Mouse (Mus musculus): ENCODE results near the gene Acp2.
A peak's percentile ranks its signal among the peaks of the same experiment; 100 is the strongest.
"Not testable (repeated sequence)": the region's sequence is repeated elsewhere in the genome, so short reads cannot be mapped to it uniquely, and the experiment has no call there.

Gene Acp2

DNA sequence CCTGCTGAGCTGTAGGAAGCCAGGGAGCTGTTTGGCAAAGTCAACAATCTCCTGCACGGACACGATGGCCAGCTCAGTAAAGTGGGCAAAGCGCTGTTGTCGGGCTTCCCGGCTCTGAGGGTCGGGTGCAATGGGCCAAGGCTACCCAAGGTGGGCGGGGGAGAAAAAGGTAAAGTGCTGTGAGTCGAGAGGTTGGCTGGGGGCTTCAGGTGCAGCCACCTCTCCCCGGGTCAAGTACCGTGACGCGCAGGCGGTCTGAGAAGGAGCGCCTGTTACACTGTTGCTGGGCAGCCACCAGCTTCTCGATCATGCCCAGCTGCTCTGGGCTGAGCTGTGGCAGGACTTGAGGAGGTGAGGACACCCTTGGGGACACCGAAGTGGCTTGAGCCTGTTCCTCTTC is 12.2 kb upstream of the Acp2 start:
- DNase-seq (ENCODE audit: extremely low spot score, low read depth, low spot score), result no peak

DNA sequence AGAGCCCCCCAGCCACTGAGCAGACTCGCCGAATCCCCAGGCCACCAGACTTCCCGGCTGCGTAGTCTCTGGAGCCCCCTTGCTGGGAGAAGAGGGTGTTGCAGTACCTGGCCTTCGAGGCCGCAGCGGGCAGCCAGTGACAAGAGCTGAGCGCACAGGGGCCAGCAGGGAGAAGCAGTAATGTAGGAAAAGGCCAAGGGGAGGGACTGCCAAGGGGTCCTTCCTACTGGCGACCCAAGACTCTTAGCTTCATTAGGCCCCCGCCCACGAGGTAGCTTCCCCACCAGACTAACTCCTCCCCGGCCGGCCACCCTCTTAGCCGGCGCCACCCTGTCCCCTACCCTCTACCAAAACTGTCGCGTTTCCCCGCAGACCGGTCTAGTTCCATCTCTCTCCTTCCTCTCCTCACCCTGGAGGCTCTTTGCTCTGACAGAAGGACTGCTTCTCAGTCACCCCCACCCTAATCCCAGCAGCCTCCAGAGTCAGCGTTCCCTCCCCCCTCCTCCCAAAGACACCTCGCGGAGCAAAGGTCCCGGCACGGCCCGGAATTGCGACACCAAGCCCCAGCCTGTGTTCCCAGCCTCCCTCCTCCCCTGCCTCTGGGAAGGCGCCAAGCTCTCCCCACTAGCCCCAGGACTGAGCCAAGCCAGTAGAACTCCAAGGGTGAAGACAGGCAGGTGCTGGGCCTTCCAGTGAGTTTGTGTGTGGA is 7.9 kb upstream of the Acp2 start:
- no peak for DNase-seq (ENCODE audit: extremely low spot score, low read depth, low spot score)

DNA sequence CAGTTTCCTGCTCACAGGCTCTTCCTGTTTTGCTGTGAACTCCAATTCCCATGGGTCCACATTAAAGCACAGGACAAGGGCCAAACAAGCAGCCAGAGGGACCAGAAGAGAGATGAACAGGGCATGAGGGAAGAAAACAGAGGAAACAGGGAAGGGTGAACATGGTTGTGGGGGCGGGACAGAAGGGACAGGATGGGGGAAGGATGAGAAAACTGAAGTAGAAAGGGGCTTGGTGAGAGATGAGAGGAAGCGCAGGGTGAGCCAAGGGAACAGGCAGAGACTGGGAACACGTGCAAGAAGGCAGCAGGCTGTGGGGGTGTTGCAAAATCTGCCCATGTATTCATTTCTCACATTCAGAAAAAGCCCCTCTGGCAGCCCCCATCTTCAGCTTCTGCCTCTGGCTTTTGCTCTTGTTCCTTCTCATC is 6.1 kb upstream of the Acp2 start:
- DNase-seq (ENCODE audit: extremely low spot score, low read depth, low spot score), result no peak

DNA sequence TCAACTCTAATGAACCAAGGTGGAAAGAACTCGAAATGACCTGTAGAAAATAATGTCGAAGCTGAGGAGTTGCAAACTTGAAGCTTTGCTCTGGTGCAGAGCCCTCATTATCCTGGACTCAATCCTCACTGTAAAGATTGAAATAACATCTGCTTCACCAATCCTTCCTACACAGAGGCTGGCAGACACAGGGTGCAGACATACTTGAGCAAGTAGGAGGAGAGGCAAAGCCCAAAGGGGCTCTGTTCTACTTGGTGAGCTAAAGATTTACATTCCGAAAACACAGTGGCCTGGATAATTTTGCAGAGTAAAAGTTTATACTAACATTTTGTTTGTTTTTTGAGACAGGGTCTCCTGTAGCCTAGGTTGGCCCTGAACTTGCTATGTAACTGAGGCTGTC is 3.8 kb upstream of the Acp2 start:
- no peak for DNase-seq (ENCODE audit: extremely low spot score, low read depth, low spot score)

DNA sequence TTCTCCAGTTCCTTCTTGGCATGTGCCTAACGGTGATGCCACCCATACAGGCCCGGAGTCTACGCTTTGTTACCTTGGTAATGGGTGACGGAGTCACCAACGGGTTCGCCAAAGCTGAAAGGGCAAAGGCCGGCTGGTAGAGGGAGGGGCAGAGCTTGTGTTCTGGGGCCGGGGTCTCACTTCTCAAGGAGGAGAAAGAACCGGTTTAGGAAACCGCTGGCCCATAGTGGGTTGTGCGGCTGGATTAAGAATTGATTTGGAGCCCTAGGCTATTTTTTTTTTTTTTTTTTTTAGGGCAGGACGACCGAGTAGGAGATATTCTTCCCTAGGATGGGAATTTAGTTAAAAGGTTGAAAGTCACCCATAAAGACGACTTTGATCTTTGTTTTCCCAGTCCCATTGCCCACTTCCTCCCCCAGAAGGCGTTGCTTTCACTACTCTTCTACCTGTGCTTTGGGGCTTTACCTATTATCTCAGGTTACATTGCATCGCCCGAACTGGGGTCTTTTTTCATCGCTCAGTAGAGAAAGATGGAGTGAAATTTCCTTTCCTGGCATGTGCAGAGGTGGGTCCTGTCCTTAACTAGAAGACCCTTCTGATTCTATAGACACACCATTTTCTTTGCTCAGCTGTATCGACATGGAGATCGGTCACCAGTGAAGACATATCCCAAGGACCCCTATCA is 429 bp downstream of the Acp2 start:
- no peak for DNase-seq (ENCODE audit: extremely low spot score, low read depth, low spot score)

DNA sequence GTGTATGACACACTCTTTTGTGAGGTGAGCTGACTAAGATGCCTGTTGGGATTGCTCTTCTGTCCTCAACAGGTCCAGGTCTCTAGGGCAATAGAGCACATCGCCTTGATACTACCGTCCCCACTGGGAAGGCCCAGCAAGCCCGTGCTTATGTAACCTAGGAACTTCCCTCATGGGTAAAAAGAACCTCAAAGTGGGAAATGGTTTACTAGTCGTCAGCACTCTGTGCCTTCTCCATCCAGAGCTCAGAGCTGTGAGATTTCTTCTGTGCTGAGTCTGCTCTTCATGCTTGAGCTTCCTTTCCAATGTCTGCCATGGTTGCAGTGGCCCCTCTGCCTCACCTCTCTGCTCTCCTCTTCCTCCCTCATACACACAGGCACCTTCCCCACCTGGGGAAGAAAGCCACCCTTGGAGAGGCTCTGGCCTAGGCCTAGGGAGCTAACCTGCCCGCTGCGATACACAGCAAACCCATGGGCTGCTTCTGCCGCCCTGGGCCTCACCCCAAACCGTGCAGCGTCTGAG is 3.6 kb downstream of the Acp2 start:
- no peak for DNase-seq (ENCODE audit: extremely low spot score, low read depth, low spot score)

DNA sequence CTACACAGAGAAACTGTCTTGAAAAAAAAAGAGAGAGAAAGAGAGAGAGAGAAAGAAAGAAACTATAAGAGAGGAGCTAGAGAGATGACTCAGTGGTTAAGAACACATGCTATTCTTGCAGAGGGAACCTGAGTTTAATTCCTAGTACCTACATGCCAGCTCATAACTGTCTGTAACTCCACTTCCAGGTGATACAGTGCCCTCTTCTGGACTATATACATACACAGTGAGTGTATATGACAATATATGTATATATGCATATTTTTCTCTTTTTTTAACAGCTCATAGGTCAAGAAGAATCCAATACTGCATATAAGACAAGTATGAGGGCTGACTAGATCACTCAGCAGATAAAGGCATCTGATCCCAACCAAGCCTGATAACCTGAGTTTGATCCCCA is 10.6 kb downstream of the Acp2 start:
- no peak for DNase-seq (ENCODE audit: extremely low spot score, low read depth, low spot score)

DNA sequence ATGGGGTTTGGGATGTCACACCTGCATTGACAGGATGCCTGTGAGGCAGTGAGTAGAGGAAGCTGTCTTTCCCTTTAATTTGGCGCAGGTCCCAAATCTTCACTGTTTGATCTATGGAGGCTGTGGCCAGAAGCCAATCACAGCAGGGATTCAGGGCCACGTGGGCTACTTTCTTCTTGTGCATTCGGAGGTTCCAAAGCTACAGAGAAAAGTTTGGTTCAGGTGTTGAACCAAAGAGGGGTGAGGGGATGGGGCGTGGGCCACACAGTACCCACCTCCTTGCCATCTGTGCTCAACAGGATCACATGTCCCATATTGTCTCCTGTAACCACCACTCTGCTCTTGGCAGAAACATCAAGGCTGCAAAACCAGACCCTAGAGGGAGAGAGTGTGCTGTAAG is 14.3 kb downstream of the Acp2 start:
- no peak for DNase-seq (ENCODE audit: extremely low spot score, low read depth, low spot score)

DNA sequence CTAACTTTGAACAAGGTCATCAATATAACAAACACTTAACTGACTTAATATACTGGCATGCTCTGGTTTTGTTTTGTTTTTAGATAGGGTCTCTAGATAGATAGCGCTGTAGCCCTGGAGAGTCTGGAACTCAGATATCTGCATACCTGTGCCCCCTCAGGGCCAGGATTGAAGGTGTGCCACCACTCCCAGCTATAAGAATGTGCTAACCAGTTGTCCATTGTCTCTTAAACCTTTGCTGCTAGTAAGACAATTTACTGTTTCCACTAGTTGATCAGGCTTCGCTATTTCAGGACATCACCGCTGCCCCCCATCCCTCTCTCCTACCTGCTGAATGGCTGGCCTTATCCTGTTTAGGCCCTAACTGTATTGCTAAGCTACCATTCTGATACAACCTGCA is 17.8 kb downstream of the Acp2 start:
- DNase-seq (ENCODE audit: extremely low spot score, low read depth, low spot score), result no peak

DNA sequence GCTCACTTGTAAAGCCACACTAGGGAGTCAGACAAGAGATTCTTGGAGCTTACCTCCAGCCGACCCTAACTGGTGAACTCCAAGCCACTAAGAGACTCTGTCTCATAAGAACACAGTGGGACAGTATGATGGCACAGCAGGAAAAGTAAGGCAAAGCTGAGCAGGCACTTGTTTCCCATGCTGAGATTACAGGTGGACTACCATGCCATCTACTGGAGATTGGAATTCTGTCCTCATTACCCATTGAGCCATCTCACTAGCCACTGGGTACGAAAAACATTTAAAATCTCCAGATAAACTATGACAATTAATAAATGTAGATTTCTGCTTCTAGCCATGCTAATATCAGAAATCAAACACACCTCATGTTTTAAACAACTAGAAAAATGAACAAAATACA is 20.9 kb downstream of the Acp2 start:
- DNase-seq (ENCODE audit: extremely low spot score, low read depth, low spot score), result no peak

DNA sequence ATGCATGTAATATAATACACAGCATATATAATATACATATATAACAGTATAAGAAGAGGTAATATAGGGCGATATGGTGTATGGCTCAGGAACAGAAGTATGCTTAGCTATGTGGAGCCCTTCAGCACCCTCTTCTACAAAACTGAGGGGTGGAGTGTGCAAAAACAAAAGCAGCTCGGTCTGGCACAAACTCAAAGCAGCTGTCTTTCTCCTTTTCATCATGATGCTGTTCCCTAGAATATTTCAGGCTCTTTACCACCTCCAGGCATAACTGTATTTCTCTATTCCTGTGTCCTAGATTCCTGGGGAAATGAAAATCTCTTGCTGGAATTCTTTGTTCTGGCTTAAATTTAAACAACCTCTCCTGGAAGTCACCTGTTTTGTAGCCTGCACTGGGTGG is 27.1 kb downstream of the Acp2 start:
- no peak for DNase-seq (ENCODE audit: extremely low spot score, low read depth, low spot score)

DNA sequence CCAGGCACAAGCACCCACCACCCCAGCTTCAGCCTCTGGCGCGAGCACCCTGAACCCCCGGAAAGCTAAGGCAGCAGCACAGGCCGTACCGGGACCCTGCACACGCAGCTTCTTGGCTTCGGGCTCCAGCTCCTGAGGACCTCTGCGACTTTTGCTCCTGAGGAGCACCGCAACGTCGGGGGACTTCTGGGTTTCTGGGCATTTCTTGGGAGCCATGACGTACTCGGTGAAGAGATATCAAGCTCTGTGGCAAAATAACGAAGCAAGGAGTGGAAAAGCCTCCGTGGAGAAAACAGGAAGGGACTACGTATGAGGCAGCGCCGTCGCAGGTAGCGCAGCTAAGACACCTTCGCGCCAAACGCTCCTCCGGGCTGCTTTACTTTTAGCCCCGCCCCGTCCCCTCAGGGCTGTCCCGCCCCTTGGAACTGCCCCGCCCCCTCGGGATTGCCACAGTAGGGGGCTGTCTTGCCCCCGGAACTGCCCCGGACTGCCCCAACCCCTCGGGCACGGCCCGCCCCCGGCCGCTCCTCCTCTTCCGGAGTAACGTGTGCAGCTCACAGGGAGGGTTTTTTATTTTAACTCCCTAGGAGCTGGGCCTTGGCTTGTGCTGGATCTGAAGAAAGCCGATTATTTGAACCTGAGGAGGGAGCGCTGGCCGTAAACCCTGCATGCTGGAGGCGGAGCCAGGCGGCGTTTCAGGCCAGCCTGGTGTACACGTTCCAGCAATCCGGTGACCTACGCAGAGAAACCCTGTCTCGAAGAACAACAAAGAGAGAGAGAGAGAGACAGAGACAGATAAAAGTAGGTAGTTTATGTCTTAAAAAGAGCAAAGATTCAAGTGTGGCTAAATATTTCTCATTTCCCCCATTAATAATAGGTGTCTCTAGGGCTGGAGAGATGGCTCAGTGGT is 34.2 kb downstream of the Acp2 start, which contains the start of gene Ddb2:
Gene Ddb2, minus strand, starts transcription at position 382 of the 910 bp plus-strand sequence.
- peak; percentile 62 for DNase-seq (ENCODE audit: extremely low spot score, low read depth, low spot score)

DNA sequence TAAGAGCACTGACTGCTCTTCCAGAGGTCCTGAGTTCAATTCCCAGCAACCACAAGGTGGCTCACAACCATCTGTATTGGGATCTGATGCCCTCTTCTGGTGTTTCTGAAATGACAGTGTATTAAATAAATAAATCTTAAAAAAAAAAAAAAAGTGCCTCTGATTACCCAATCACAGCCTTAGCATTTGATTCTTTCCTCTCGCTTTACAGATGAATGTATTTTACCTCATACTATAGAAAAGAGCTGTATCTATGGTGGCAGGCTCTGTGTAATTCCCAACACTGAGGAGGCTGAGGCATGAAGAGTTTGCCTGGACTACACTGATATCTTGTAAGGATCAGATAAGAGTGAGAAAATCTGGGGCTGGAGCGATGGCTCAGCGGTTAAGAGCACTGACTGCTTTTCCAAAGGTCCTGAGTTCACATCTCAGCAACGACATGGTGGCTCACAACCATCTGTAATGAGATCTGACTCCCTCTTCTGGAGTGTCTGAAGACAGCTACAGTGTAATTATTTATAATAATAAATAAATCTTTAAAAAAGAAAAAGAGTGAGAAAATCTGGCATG is 34.9 kb downstream of the Acp2 start:
- not testable (repeated sequence) for DNase-seq (ENCODE audit: extremely low spot score, low read depth, low spot score)

DNA sequence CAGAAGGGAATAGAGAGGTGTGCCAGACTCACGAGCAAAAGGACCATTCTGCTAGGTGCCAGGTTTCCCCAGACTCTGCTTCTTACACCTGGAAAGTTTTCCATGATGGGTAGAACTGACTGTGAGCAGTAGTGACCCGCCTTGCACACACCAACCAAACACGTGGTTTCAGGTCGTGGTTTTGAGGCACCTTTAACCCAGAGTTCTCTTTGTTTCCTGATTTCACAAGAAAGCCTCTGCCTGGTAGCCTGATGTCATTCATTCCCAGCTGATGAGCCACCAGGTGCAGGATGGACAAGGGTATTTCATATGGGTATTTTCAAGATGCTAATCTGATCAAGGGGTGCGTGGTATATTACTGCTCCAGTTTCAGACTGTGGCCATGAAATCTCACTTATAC is 39.9 kb downstream of the Acp2 start:
- DNase-seq (ENCODE audit: extremely low spot score, low read depth, low spot score), result no peak

DNA sequence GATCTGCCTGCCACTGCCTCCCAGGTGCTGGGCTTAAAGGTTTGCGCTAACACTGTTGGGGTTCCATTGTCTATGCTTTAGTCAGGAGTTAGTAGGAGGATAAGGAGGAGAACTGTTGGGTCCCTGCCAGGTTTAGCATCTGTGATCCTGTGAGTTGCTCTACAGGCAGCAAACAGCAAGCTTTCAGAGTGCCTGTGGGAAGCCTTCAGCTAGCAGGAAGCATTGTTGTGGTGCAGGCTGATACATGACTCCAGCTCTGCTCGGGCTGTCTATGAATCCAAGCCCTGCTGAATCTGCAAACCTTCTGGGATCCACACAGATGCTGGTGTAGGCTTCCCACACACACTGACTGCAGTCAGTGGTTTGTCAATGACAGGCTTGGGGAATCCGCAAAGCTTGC is 40.7 kb downstream of the Acp2 start:
- DNase-seq (ENCODE audit: extremely low spot score, low read depth, low spot score), result no peak

DNA sequence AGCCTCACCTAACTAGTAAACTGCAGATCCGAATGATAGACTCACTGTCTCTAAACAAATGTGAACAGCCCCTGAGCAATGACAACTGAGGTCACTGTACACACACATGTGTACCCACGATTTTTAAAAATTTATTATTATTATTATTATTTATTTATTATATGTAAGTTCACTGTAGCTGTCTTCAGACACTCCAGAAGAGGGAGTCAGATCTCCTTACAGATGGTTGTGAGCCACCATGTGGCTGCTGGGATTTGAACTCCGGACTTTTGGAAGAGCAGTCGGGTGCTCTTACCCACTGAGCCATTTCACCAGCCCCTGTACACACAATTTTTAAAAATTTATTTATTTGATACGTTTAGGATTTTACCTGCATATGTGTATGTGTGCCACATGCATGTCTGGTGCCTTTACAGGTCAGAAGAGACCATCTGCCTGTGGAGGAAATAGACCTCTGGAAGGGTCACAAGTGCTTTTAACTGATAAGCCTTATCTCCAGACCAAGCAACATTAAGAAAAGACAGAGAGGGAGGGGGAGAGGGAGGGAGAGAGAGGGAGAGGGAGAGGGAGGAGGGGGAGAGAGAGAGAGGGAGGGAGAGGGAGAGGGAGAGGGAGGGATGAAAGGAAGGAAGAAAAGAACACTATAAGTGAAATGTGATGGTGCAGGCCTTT is 42.0 kb downstream of the Acp2 start:
- no peak for DNase-seq (ENCODE audit: extremely low spot score, low read depth, low spot score)

DNA sequence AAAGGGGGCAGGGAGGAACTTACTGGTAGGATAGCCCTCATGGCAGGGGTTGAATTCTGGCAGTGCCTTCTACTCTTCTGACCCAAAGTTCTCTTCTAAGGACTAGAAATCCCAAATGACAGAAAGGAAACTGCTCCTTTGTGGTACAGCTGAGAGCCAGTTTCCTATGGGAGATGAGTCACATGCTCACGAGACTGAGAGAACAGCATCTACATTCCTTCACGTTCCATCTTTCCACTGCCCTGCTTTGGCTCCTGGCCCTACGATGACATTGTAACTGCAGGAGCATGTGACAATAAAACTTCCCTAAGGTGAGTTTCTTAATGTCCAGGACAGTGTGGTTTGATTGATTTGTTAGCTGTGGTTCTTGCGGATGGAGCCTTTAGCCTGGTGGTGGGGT is 45.7 kb downstream of the Acp2 start:
- DNase-seq (ENCODE audit: extremely low spot score, low read depth, low spot score), result no peak

DNA sequence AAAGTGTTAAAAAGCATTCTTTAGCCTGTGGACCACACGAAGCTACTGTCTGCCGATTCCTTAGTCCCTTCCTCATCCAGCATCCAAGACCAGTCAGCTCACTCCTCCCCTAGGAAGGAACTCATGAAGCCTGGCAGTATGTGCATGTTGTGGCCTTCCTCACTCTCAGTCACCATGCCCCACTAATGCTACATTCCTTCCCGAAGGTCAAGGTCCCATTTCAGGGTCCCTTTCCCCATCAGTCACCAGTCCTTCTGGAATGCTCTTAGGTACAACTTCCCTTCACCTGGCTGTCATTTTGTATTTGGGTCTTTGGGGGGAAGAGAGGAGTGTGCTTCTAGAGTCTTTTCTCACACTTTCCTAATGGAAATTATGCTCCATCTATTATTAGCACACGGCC is 49.3 kb downstream of the Acp2 start:
- no peak for DNase-seq (ENCODE audit: extremely low spot score, low read depth, low spot score)

DNA sequence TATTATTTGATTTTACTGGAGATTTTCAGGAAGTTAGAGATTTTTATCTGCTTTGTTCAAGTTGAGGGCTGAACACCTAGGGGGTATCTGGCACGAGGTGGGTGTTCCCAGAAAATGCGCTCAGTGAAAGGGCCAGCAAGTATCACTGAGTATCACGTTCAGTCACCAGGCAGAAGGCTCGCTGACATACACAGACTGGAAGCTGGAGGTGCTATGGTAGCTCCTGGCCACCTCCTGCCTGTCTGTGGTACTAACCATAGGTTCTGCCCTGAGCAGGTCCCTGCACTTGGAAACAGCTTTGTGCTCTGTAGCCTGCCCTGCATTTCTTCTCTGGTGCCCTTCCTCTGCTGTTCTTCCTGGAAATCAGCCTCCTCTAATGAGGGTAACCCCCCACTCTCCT is 49.8 kb downstream of the Acp2 start:
- DNase-seq (ENCODE audit: extremely low spot score, low read depth, low spot score), result no peak

DNA sequence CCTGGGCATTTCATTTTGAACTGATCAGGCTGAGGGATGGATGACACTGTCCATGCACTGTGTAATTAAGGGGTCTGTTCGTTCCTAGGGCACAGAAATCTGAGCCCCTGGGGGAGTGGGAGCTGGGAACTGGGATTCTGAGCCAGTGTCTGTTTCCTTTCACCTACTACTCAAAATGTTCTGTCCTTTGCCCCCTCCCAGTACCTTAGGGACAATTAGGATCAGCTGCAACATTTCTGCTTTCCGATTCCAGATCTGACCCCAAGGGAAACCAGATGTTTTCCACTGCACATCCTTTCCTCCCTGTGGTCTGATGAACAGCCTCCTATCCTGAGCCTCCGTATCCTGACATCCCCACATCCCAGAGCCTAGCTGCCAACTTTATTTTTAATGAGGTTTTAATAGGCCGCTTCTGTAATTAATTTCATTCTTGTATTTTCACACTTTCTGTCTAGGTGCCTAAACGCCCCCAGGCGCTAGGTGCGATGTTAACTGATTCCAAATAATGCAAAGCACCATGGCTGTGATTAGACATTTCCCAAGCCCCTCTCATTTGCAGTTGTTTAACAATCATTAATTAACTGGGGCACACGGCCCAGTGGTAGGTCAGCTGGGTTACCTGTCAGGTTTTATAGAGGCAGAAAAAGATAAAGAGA is 52.2 kb downstream of the Acp2 start:
- no peak for DNase-seq (ENCODE audit: extremely low spot score, low read depth, low spot score)

Data from hindlimb bud, embryonic 11.5 days (tissue).